Mouse (Mus musculus): ENCODE data around the gene Gpcpd1. TPM values are rescaled to one million over a fixed set of nuclear protein-coding genes. Genes with fewer than 3 reads are reported as not detected.
"Not testable (repeated sequence)": the region's sequence is repeated elsewhere in the genome, so short reads cannot be mapped to it uniquely, and the experiment has no call there.

Gene Gpcpd1
- polyA plus RNA-seq, 1 experiment from 2014 or later, result 59.8 TPM

DNA sequence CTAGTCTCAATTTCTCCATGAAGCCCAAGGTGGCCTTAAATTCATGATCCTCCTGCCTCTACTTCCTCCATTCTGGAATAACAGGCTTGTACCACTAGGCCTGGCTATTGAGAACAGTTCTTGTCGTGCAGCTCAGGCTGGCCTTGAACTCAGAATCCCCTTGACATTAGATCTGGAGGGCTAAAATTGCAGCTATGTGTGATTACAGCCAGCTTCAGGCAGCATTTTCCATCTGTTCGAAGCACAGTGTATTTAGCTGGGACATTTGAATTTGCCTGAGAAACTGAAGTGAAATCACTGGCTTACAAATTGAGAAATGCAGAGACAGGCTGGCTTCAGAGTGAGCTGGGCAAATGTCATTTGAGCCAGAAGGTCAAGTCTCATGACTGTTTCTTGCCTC lies 16.2 kb upstream of the Gpcpd1 start:
- WGBS, result 70% methylated on average over 2 of the region's 2 CpGs
- ATAC-seq (ENCODE audit: insufficient number of reproducible peaks, insufficient read depth, low FRiP score, low TSS enrichment), result no peak

DNA sequence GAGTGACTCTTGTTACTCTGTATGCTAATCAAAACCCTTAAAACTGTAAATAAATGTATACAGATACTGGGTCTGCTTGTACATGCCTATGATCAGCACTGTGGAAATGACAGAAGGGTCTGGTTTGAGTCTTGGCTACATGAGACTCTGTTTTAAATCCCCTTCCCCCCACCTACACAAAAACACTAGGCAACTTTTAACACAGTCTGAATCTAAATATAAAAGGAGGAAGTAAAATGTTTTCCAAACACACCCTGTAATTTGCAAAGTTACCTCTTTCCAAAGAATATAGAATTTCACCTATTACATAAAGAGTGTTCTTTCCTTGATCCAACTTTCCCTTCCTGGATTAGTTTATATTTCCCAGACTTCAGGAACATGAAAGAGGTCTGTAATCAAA lies 14.2 kb upstream of the Gpcpd1 start:
- Histone ChIP-seq H3K4me2 (replicated peaks) (no peak overlapping the region), H3K4me3 (no peak overlapping the region), H3K27ac (no peak overlapping the region), H3K27me3 (no peaks in the 10 kb centered on the region), H3K9ac (no peak overlapping the region), H3K9me3 (no peaks in the 10 kb centered on the region), H3K36me3 (no peaks in the 10 kb centered on the region), H3K4me1 (peaks cover 8% of the 10 kb centered on the region; the same call in 1 of the 2 replicates)
- no peak for ATAC-seq (ENCODE audit: insufficient number of reproducible peaks, insufficient read depth, low FRiP score, low TSS enrichment)

More for the DNA sequence above, 16.2 kb upstream of the Gpcpd1 start:
- Histone ChIP-seq H3K36me3 (no peaks in the 10 kb centered on the region), H3K4me3 (no peak overlapping the region), H3K27ac (no peak overlapping the region), H3K27me3 (no peaks in the 10 kb centered on the region), H3K9me3 (no peaks in the 10 kb centered on the region), H3K9ac (no peak overlapping the region), H3K4me2 (replicated peaks) (no peak overlapping the region), H3K4me1 (peaks cover 12% of the 10 kb centered on the region; the same call in 1 of the 2 replicates)

DNA sequence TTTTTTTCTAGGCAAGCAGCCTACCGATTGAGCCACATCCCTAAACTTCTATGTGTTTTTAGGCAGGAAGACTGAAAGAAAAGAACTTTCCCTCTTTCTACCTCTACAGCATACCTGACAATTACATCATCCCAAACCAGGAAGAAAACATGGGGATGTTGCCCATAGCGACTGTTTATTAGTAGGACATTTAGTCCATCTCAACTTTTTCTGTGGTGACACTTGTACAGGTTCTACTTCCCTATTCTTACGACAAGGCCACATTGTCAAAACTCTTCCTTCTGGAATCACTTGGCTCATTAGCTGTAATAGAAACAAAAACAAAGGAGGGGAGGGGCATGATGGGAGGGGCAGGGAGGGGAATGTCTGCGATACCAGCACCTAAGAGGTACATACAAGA lies 12.6 kb upstream of the Gpcpd1 start:
- peaks cover 8% of the 10 kb centered on the region; the same call in 1 of the 2 replicates for H3K4me1 ChIP-seq
- 72% methylated on average over 4 of the region's 4 CpGs for WGBS
- ATAC-seq (ENCODE audit: insufficient number of reproducible peaks, insufficient read depth, low FRiP score, low TSS enrichment), result no peak
- no peak overlapping the region for H3K9ac ChIP-seq
- no peaks in the 10 kb centered on the region for H3K27me3 ChIP-seq
- H3K36me3 ChIP-seq, result no peaks in the 10 kb centered on the region
- no peaks in the 10 kb centered on the region for H3K9me3 ChIP-seq
- no peak overlapping the region for H3K4me2 ChIP-seq (replicated peaks)
- no peak overlapping the region for H3K4me3 ChIP-seq
- H3K27ac ChIP-seq, result no peak overlapping the region

DNA sequence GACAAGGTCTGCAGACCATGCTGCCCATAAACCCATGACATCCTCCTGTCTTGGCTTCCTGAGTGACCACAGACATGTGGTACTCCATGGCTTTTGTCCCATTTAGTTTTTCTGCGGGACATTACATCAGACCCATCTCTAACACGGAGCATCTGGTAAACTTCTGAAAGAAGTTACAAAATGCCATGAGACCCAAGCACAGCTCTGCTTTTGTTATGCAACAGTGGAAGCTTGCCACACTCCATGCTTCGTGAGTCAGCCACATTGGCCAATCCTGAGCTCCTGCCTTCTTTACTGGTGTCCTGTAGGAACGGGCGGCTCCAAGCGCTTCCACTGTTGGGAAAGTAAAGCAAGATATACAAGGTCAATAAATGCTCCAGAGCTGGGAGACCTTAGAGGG lies 11.6 kb upstream of the Gpcpd1 start:
- peaks cover 8% of the 10 kb centered on the region; the same call in 1 of the 2 replicates for H3K4me1 ChIP-seq

DNA sequence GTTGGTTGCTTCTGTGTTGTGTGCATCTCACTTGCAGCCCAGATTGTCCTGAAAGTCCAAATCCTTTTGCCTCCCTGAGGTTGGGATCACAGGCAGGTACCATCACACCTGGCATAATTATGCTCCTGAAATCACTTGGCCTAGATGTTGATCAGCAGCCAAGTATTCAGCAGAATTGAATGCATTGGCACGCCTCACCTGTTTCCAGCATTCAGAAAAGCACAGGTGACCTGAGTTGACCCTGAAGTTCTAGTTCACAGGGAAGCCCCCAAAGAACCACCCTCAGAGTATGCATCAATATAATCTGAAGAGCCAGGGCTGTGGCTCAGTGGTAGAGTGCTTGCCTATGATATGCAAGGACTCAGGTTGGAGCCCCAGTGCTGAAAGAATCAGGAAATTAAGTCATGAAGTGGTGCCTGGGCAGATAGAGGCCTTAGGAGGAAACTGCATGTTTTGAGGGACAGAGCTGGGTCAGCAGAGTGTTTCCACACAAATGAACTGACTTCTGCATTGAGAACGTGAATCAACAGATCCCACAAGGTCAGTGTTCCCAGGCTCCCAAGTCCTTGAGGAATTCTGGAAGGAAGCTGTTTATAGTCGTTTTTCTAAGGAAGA lies 10.4 kb upstream of the Gpcpd1 start:
- H3K9ac ChIP-seq, result no peak overlapping the region
- H3K36me3 ChIP-seq, result no peaks in the 10 kb centered on the region
- H3K27me3 ChIP-seq, result no peaks in the 10 kb centered on the region
- no peaks in the 10 kb centered on the region for H3K9me3 ChIP-seq
- peaks cover 8% of the 10 kb centered on the region; the same call in 1 of the 2 replicates for H3K4me1 ChIP-seq
- no peak overlapping the region for H3K27ac ChIP-seq
- 74% methylated on average over 3 of the region's 3 CpGs for WGBS
- H3K4me2 ChIP-seq (replicated peaks), result no peak overlapping the region
- ATAC-seq (ENCODE audit: insufficient number of reproducible peaks, insufficient read depth, low FRiP score, low TSS enrichment), result no peak
- H3K4me3 ChIP-seq, result no peak overlapping the region

More for the DNA sequence above, 11.6 kb upstream of the Gpcpd1 start:
- Histone ChIP-seq H3K27me3 (no peaks in the 10 kb centered on the region), H3K27ac (no peak overlapping the region), H3K36me3 (no peaks in the 10 kb centered on the region), H3K4me3 (no peak overlapping the region), H3K9ac (no peak overlapping the region), H3K4me2 (replicated peaks) (no peak overlapping the region), H3K9me3 (no peaks in the 10 kb centered on the region)
- WGBS, result 89% methylated on average over 6 of the region's 6 CpGs
- no peak for ATAC-seq (ENCODE audit: insufficient number of reproducible peaks, insufficient read depth, low FRiP score, low TSS enrichment)

DNA sequence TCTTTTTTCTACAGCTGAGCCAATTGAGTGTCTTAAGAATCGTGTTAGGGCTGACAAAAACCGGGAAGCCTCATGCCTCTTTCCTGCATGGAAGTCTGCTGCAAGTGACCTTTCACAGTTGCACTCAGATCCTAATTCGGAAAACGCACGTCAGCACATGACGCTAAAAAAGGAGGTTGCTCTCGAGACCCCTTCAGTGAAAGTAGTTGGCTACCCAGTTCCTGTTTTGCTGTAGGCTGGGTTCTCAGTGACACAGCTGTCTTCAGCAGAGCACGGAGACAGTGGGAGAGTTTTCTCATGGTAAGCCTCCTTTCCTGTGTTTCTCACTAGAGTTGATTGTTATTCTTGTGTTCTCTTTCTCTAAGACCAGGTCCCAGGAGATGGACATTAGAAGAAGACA lies 9.7 kb upstream of the Gpcpd1 start:
- no peaks in the 10 kb centered on the region for H3K36me3 ChIP-seq
- no peak overlapping the region for H3K4me3 ChIP-seq
- H3K9me3 ChIP-seq, result no peaks in the 10 kb centered on the region

DNA sequence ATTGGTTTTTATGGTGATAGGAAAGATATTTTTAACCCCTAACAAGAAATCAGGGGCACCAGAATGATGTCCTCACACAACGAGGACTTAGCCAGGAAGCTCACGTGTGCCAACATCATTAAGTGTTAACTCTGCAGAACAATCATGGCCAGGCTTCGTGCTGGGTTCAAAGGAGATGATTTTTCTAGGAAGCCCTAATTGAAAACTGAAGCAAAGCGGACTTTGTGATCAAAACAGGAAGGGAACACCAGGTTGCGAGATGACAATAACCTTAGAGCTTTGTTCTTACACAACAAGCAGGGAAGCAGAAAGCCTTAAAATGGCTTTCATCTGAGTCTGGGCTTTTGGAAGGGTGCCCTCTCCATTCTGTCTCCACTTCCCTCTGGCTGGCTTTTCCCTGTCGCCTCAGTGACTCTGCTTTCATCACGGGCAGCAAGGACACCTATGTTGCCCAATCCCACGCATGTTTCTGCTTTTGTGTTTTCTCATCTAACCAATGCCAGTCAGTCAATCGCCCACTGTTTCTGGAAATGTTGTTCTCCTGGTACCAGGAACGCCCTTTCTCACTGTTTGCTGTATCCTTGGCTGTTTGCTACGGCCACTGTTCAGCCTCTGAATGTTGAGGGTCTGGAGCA lies 8.2 kb upstream of the Gpcpd1 start:
- no peak overlapping the region for H3K4me2 ChIP-seq (replicated peaks)
- no peaks in the 10 kb centered on the region for H3K27me3 ChIP-seq
- H3K4me3 ChIP-seq, result no peak overlapping the region
- H3K4me1 ChIP-seq, result no peaks in the 10 kb centered on the region
- no peak overlapping the region for H3K27ac ChIP-seq
- no peak overlapping the region for H3K9ac ChIP-seq
- no peak for ATAC-seq (ENCODE audit: insufficient number of reproducible peaks, insufficient read depth, low FRiP score, low TSS enrichment)
- no peaks in the 10 kb centered on the region for H3K9me3 ChIP-seq
- 80% methylated on average over 11 of the region's 11 CpGs for WGBS
- no peaks in the 10 kb centered on the region for H3K36me3 ChIP-seq

More for the DNA sequence above, 9.7 kb upstream of the Gpcpd1 start:
- no peak overlapping the region for H3K27ac ChIP-seq
- no peak for ATAC-seq (ENCODE audit: insufficient number of reproducible peaks, insufficient read depth, low FRiP score, low TSS enrichment)
- H3K9ac ChIP-seq, result no peak overlapping the region
- no peaks in the 10 kb centered on the region for H3K27me3 ChIP-seq
- H3K4me1 ChIP-seq, result peaks cover 8% of the 10 kb centered on the region; the same call in 1 of the 2 replicates
- WGBS, result 72% methylated on average over 8 of the region's 8 CpGs
- H3K4me2 ChIP-seq (replicated peaks), result no peak overlapping the region

DNA sequence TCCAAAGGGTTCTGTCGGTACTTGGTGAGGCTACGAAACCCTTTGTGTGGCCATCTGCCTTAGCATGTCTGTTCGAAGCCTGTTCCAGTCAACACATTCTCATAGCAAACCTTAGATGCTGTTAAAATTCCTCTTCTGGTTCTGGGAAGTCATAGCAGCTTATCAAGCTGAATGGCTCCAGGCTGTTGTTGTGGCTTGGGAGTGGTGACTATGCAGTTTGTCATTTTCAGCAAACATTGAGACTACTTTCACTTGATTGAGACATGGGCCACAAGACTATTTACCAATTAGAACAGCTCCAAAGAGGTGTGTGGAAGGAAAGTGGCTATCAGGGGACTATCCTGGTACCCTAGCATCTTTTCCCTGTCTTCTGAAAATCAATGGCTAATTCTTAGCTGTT lies 4.6 kb upstream of the Gpcpd1 start:
- H3K4me1 ChIP-seq, result no peaks in the 10 kb centered on the region
- H3K27ac ChIP-seq, result no peak overlapping the region
- WGBS, result 83% methylated on average over 3 of the region's 3 CpGs

DNA sequence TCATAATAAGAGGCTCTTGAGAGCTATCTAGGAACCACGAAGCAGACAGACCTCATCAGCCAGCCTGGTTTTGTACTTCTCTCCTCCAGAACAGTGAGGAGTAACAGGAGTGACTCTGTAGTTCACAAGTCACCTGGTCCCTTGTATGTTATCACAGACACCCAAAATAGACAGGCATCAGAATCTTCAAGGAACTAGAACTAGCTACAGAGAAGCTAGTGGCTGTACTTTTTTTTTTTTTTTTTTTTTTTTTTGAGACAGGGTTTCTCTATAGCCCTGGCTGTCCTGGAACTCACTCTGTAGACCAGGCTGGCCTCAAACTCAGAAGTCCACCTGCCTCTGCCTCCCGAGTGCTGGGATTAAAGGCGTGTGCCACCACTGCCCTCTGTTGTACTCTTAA lies 4.0 kb upstream of the Gpcpd1 start:
- not testable (repeated sequence) for H3K36me3 ChIP-seq; ATAC-seq (ENCODE audit: insufficient number of reproducible peaks, insufficient read depth, low FRiP score, low TSS enrichment); H3K9ac ChIP-seq; H3K4me1 ChIP-seq; H3K4me3 ChIP-seq; H3K4me2 ChIP-seq (replicated peaks); H3K27ac ChIP-seq; H3K27me3 ChIP-seq; H3K9me3 ChIP-seq
- WGBS, result 86% methylated on average over 3 of the region's 3 CpGs

More for the DNA sequence above, 4.6 kb upstream of the Gpcpd1 start:
- Histone ChIP-seq H3K9ac (no peak overlapping the region), H3K36me3 (no peaks in the 10 kb centered on the region), H3K4me3 (no peak overlapping the region), H3K27me3 (no peaks in the 10 kb centered on the region), H3K4me2 (replicated peaks) (no peak overlapping the region), H3K9me3 (no peaks in the 10 kb centered on the region)
- no peak for ATAC-seq (ENCODE audit: insufficient number of reproducible peaks, insufficient read depth, low FRiP score, low TSS enrichment)

DNA sequence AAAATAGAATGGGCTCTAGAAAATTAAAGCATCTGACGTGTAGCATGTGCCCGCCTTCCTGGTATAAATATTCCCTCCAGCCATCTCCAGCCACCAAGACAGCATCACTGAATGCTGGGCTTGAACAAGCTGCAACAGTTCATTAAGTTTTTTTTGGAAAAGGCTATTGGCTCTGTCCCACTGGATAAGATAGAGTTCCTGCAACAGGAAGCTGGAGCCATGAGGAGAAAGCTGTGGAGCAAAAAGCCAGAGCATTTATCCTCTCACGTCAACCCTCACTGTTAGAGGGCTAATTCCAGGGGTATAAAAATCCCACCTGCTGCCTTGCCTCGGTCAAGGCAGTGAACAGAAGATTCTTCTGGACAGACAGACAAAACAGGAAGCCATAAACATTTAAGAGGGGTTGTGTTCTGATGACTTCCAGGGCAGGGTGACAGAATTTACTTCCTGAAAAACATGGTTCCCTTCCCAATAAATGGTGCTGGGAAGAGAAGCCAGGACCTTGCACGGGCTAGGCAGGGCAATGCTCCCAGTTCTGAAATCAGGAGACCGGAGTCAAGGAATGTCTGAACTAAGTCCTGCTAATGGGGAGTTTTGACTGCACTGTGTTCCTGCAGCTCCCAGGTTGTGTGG lies 2.5 kb upstream of the Gpcpd1 start:
- H3K27ac ChIP-seq, result no peak overlapping the region
- H3K4me2 ChIP-seq (replicated peaks), result no peak overlapping the region
- H3K36me3 ChIP-seq, result no peaks in the 10 kb centered on the region
- no peaks in the 10 kb centered on the region for H3K9me3 ChIP-seq
- ATAC-seq (ENCODE audit: insufficient number of reproducible peaks, insufficient read depth, low FRiP score, low TSS enrichment), result no peak
- H3K9ac ChIP-seq, result no peak overlapping the region
- H3K4me3 ChIP-seq, result no peak overlapping the region
- 80% methylated on average over 6 of the region's 6 CpGs for WGBS
- no peaks in the 10 kb centered on the region for H3K27me3 ChIP-seq
- no peaks in the 10 kb centered on the region for H3K4me1 ChIP-seq

DNA sequence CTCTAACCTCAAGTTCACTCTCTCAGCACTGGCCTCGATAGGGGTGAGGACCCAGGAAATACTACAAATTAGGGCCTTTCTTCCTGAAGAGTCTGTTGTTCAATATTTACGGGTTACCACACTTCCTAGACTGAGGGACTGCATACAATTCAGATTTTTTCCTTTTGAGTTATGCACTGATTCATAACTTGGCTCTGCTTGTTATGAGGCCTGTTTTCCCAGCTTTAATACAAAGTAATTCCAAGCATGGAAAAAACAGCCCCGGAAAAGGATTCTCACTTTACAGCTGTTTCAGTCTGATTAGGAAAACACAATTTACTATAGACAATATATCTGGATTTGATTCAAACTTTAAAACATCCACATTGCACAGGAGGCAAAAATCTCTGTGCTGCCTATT lies 1.5 kb downstream of the Gpcpd1 start:
- Histone ChIP-seq H3K27me3 (no peaks in the 10 kb centered on the region), H3K9me3 (no peaks in the 10 kb centered on the region), H3K4me1 (peaks cover 12% of the 10 kb centered on the region; the same call in 1 of the 2 replicates), H3K36me3 (no peaks in the 10 kb centered on the region), H3K4me3 (no peak overlapping the region), H3K27ac (no peak overlapping the region), H3K9ac (no peak overlapping the region), H3K4me2 (replicated peaks) (no peak overlapping the region)
- ATAC-seq (ENCODE audit: insufficient number of reproducible peaks, insufficient read depth, low FRiP score, low TSS enrichment), result no peak
- 57% methylated on average over 3 of the region's 3 CpGs for WGBS

DNA sequence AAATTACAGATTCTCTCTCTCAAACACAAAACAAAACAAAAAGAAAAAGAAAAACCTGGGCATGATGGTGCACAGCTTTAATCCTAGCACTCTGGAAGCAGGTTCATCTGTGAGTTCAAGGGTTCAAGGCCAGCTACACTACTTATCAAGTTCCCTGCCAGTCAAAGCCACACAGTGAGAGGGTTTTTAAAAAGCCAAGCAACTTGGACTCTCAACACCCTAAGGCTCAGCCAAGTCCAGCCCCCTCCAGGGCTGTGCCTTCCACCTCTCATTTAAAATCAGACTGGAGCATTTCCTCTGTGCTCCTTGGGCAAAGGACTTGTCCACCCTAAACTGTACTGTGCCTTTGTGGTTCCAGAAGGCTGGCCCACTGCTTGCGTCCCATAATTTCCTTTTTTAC lies 3.3 kb downstream of the Gpcpd1 start:
- Histone ChIP-seq H3K9ac (no peak overlapping the region), H3K4me2 (replicated peaks) (no peak overlapping the region), H3K27ac (no peak overlapping the region)

More for the DNA sequence above, 3.3 kb downstream of the Gpcpd1 start:
- Histone ChIP-seq H3K4me1 (peaks cover 12% of the 10 kb centered on the region; the same call in 1 of the 2 replicates), H3K4me3 (no peak overlapping the region), H3K36me3 (no peaks in the 10 kb centered on the region), H3K9me3 (no peaks in the 10 kb centered on the region), H3K27me3 (no peaks in the 10 kb centered on the region)
- WGBS, result 95% methylated on average over 1 of the region's 1 CpGs
- no peak for ATAC-seq (ENCODE audit: insufficient number of reproducible peaks, insufficient read depth, low FRiP score, low TSS enrichment)

Data from embryonic facial prominence, embryonic 12.5 days (tissue).